Mouse (Mus musculus) midbrain, embryonic 15.5 days (tissue): ENCODE measurements around the gene Dpf2. TPM values are rescaled to one million over a fixed set of nuclear protein-coding genes. Genes with fewer than 3 reads are reported as not detected.

ENCODE experiments used
- ATAC-seq: fragments of 200-750 bp; cut with Nextera tagmentation; replicated peaks from 2 replicates; pipeline ENCODE4 v1.8.0; 2017; ENCODE audit warnings: moderate TSS enrichment
- H3K27ac ChIP-seq: fragments of 300-500 bp; sonication (generic); 2 replicates; pipeline ENCODE4 v1.5.1; 2015; ENCODE audit warnings: mild to moderate bottlenecking, inconsistent platforms
- H3K27me3 ChIP-seq: fragments of 300-500 bp; sonication (generic); replicated peaks from 2 replicates; pipeline ENCODE4 v1.6.1; 2015; ENCODE audit warnings: inconsistent platforms
- H3K36me3 ChIP-seq: fragments of 300-500 bp; sonication (generic); replicated peaks from 2 replicates; pipeline ENCODE4 v1.6.1; 2015; ENCODE audit warnings: inconsistent platforms
- H3K4me1 ChIP-seq: fragments of 300-500 bp; sonication (generic); 2 replicates; pipeline ENCODE4 v1.6.1; 2015; ENCODE audit warnings: inconsistent platforms
- H3K4me2 ChIP-seq: fragments of 300-500 bp; sonication (generic); 2 replicates; pipeline ENCODE4 v1.6.1; 2015; ENCODE audit warnings: inconsistent platforms, mild to moderate bottlenecking, moderate library complexity
- H3K4me3 ChIP-seq: fragments of 300-500 bp; sonication (generic); 2 replicates; pipeline ENCODE4 v1.5.1; 2015; ENCODE audit warnings: mild to moderate bottlenecking, inconsistent platforms
- H3K9ac ChIP-seq: fragments of 300-500 bp; sonication (generic); 2 replicates; pipeline ENCODE4 v1.6.1; 2015; ENCODE audit warnings: mild to moderate bottlenecking, inconsistent platforms
- H3K9me3 ChIP-seq: fragments of 300-500 bp; sonication (generic); 2 replicates; pipeline ENCODE4 v1.6.1; 2016; ENCODE audit warnings: inconsistent platforms
- WGBS: fragments of 180-500 bp; shearing (Covaris S2); methylation state at CpG from one replicate; pipeline ENCODE4 v1.1.7; 2015; ENCODE audit warnings: mixed read lengths; 5-methylcytosine and 5-hydroxymethylcytosine counted together
- polyA plus RNA-seq: library from polyadenylated mRNA; unstranded; fragments of >200 nt; fragmentation: Nextera tagmentation; extraction: Ambion mirVana; gene quantifications from 2 replicates; pipeline ENCODE4 v1.2.1, GENCODE M21; 2015

Dpf2 gene
- polyA plus RNA-seq, 1 experiment from 2014 or later, result 122 TPM

DNA sequence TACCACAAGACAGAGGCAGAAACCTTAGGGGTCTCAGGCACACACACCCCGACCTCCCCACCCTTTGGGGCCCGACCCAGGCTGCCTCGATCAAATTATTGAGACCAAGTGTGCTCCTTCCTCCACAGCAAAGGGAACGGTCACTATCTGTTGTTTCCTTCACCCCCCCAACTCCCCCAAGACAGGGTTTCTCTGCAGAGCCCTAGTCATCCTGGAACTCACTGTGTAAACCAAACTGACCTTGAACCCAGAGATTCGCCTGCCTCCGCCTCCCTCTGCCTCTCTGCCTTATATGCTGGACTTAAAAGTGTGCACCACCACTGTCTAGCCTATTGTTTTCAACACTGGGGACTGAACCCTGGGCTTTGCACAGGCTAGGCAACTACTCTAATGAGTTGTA lies 41.1 kb downstream of the Dpf2 start:
- Histone ChIP-seq H3K9ac (no peak overlapping the region), H3K4me3 (no peak overlapping the region), H3K27ac (no peak overlapping the region), H3K9me3 (no peaks in the 10 kb centered on the region), H3K4me1 (peaks cover 25% of the 10 kb centered on the region), H3K36me3 (no peaks in the 10 kb centered on the region), H3K4me2 (0 out of 2 replicates have a peak overlapping the region, but pooled peaks have one; percentile 9), H3K27me3 (no peaks in the 10 kb centered on the region)
- ATAC-seq, result no peak
- WGBS, result 66% methylated on average over 6 of the region's 6 CpGs

GRCm38 (mm10) chr19:5871273-5871672 lies 41.5 kb downstream of the Dpf2 start:
- H3K4me2 ChIP-seq, result 0 out of 2 replicates have a peak overlapping the region, but pooled peaks have one; percentile 9
- peaks cover 25% of the 10 kb centered on the region for H3K4me1 ChIP-seq
- no peak overlapping the region for H3K9ac ChIP-seq
- 16% methylated on average over 7 of the region's 7 CpGs for WGBS
- H3K9me3 ChIP-seq, result no peaks in the 10 kb centered on the region
- peak overlapping the region; percentile 38; the same call in 1 of the 2 replicates for H3K27ac ChIP-seq
- 0 out of 2 replicates have a peak, but pooled peaks have one; percentile 9 for ATAC-seq
- H3K36me3 ChIP-seq, result no peaks in the 10 kb centered on the region
- H3K4me3 ChIP-seq, result no peak overlapping the region
- no peaks in the 10 kb centered on the region for H3K27me3 ChIP-seq

DNA sequence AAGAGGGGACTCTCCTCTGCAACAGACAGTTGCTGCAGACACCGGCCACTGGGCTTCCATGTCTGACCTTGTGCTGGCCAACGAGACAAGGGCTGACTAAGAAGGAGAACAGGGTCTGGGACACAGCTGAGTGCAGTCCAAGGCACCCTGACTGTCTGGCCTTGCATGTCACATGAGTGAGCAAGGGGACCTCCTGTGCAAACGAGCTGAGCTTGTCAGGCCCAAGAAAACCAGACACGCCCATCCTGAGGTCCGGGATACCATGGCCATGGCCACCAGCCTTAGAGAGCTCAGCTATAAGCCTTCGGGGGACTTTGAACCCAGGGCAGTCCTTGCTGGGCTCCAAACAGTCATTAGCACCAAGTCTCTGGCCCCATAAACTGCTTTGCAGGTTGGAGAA lies 44.7 kb downstream of the Dpf2 start:
- H3K9ac ChIP-seq, result no peak overlapping the region
- WGBS, result 85% methylated on average over 6 of the region's 6 CpGs
- no peak overlapping the region for H3K4me2 ChIP-seq
- H3K27me3 ChIP-seq, result no peaks in the 10 kb centered on the region
- no peaks in the 10 kb centered on the region for H3K9me3 ChIP-seq
- H3K27ac ChIP-seq, result no peak overlapping the region
- no peak for ATAC-seq
- H3K4me1 ChIP-seq, result peaks cover 6% of the 10 kb centered on the region; the same call in 1 of the 2 replicates
- peaks cover 2% of the 10 kb centered on the region; the same call in 1 of the 2 replicates for H3K36me3 ChIP-seq
- no peak overlapping the region for H3K4me3 ChIP-seq

GRCm38 (mm10) chr19:5864710-5865398 lies 48.0 kb downstream of the Dpf2 start:
- no peaks in the 10 kb centered on the region for H3K27me3 ChIP-seq
- H3K4me3 ChIP-seq, result no peak overlapping the region
- H3K9ac ChIP-seq, result no peak overlapping the region
- H3K36me3 ChIP-seq, result peaks cover 23% of the 10 kb centered on the region; the same call in 1 of the 2 replicates
- H3K27ac ChIP-seq, result no peak overlapping the region
- no peaks in the 10 kb centered on the region for H3K4me1 ChIP-seq
- H3K9me3 ChIP-seq, result no peaks in the 10 kb centered on the region
- no peak for ATAC-seq
- H3K4me2 ChIP-seq, result no peak overlapping the region
- WGBS, result 93% methylated on average over 20 of the region's 20 CpGs

DNA sequence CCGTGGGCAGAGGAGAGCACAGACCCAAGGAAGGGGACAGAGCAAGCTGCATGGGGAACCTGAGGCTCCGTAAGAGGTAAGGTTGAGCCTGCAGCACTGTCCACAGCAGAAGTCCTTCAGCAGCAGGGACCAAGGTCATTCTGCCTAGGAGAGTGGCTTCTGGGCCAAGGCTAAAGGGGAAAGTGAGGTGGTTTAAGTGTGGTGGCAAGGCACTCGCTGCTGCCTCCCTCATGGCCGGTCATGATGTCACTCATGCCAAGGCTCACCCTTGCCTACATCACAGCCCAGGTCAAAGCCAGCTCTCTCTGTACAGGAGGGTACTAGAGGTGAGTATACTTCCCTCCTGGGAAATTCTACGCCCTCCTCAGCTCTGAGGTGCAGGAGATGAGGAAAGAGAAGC lies 49.0 kb downstream of the Dpf2 start:
- no peak overlapping the region for H3K4me3 ChIP-seq
- no peak overlapping the region for H3K9ac ChIP-seq
- H3K36me3 ChIP-seq, result peaks cover 28% of the 10 kb centered on the region; the same call in 1 of the 2 replicates
- no peak overlapping the region for H3K4me2 ChIP-seq
- H3K27me3 ChIP-seq, result no peaks in the 10 kb centered on the region
- H3K27ac ChIP-seq, result no peak overlapping the region
- H3K4me1 ChIP-seq, result no peaks in the 10 kb centered on the region
- no peaks in the 10 kb centered on the region for H3K9me3 ChIP-seq
- no peak for ATAC-seq
- WGBS, result 93% methylated on average over 5 of the region's 5 CpGs

GRCm38 (mm10) chr19:5862335-5863085 lies 50.3 kb downstream of the Dpf2 start:
- Histone ChIP-seq H3K4me2 (no peak overlapping the region), H3K4me1 (no peaks in the 10 kb centered on the region), H3K9ac (no peak overlapping the region), H3K36me3 (peaks cover 32% of the 10 kb centered on the region; the same call in 1 of the 2 replicates), H3K9me3 (no peaks in the 10 kb centered on the region), H3K27ac (no peak overlapping the region), H3K27me3 (no peaks in the 10 kb centered on the region), H3K4me3 (no peak overlapping the region)
- WGBS, result 96% methylated on average over 14 of the region's 14 CpGs
- no peak for ATAC-seq

DNA sequence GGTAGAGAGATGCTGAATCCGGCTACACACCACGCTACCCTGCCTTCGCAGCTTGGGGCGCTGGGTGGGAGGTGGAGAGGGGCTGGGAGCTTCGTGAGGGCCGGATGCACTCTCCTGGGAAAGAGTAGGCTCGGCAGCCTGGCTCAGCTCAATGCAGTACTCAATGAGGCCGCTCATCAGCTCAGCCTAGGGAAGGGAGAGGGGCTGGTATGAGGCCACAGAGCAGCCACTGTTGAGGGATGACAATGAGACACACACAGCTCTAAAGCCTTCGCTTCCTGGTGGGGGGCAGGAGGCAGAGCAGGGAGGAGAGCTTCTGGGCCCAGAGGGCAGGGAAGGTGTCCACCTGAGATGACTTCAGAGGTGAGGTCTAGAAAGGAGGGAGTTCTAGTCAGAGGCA lies 56.2 kb downstream of the Dpf2 start:
- no peak overlapping the region for H3K4me2 ChIP-seq
- peaks cover 15% of the 10 kb centered on the region; the same call in 1 of the 2 replicates for H3K36me3 ChIP-seq
- H3K4me3 ChIP-seq, result no peak overlapping the region
- H3K27ac ChIP-seq, result no peak overlapping the region
- H3K9me3 ChIP-seq, result no peaks in the 10 kb centered on the region
- WGBS, result 80% methylated on average over 9 of the region's 9 CpGs
- H3K27me3 ChIP-seq, result no peaks in the 10 kb centered on the region
- H3K4me1 ChIP-seq, result peaks cover 3% of the 10 kb centered on the region
- no peak for ATAC-seq
- no peak overlapping the region for H3K9ac ChIP-seq

DNA sequence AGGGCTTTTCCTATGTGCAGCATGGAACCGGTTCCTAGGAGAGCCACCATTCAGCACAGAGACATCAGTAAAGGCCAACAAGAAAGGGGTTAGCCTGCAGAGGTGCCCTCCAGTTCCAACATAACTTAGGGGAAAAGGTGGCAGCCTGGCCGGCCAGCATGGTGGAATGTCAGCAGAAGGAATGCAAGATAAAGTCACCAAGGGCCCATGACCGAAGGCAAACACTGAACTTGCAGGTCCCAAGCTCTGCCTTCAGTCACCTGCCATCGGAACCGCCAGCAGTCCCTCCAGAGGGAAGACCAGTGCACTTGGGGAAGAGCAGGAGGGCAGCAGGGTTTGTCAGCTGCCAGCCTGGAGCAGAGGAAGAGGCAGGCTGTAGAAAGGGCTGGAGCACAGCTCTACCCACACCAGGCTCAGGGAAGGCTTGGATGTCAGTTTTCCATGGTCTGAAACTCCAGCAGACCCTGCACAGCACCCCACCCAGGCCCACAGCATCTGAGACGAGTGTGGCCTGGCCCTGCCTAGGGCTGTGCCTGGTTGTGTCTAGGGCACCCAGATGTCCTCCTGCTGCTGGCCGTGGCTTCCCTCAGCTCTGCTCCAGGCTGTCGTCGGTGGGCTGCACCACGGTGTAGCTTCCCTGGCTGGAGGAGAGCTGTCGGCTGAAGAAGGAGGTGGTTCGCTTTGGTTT lies 60.6 kb downstream of the Dpf2 start:
- H3K9ac ChIP-seq, result no peak overlapping the region
- WGBS, result 93% methylated on average over 12 of the region's 12 CpGs

DNA sequence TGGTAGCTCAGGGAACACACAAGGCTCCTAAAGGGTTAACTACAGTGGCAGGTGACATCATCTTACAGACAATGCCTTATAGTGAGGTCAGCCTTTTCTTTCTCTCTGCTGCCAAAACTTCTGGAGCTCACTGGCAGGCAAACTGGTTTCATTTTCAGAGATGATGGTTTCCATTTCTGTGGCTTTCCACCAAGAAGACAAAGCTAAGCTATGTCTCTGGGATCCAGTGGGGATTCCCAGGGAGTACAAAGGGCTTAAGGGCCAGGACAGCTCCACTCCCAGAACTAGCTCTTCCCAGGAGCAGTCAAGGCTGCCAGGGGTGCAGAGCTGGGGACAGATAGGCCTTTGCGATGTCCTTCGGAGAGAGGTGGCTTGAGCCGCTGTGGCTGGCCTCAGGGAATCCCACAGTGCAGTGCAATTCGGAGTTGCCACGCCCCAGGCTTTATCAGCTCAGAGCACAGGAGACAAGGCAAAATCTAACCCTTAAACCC lies 61.3 kb downstream of the Dpf2 start:
- Histone ChIP-seq H3K9me3 (no peaks in the 10 kb centered on the region), H3K27me3 (no peaks in the 10 kb centered on the region), H3K4me3 (no peak overlapping the region), H3K9ac (no peak overlapping the region), H3K36me3 (no peaks in the 10 kb centered on the region; the same call in 1 of the 2 replicates), H3K4me2 (no peak overlapping the region), H3K27ac (no peak overlapping the region), H3K4me1 (peaks cover 43% of the 10 kb centered on the region)
- WGBS, result 61% methylated on average over 5 of the region's 5 CpGs
- no peak for ATAC-seq

More for the DNA sequence above, 60.6 kb downstream of the Dpf2 start:
- Histone ChIP-seq H3K27me3 (no peaks in the 10 kb centered on the region), H3K4me1 (peaks cover 36% of the 10 kb centered on the region), H3K4me2 (no peak overlapping the region), H3K9me3 (no peaks in the 10 kb centered on the region), H3K36me3 (no peaks in the 10 kb centered on the region; the same call in 1 of the 2 replicates), H3K27ac (no peak overlapping the region), H3K4me3 (no peak overlapping the region)
- no peak for ATAC-seq

- H3K4me1 ChIP-seq, result peaks cover 48% of the 10 kb centered on the region
- no peak overlapping the region for H3K27ac ChIP-seq
- no peak for ATAC-seq
- no peak overlapping the region for H3K9ac ChIP-seq
- H3K4me3 ChIP-seq, result no peak overlapping the region
- H3K4me2 ChIP-seq, result no peak overlapping the region
- no peaks in the 10 kb centered on the region for H3K9me3 ChIP-seq
- WGBS, result 85% methylated on average over 3 of the region's 3 CpGs
- no peaks in the 10 kb centered on the region for H3K27me3 ChIP-seq
- no peaks in the 10 kb centered on the region; the same call in 1 of the 2 replicates for H3K36me3 ChIP-seq
These were observed 62.0 kb downstream of the Dpf2 start for GRCm38 (mm10) chr19:5850860-5851259.

DNA sequence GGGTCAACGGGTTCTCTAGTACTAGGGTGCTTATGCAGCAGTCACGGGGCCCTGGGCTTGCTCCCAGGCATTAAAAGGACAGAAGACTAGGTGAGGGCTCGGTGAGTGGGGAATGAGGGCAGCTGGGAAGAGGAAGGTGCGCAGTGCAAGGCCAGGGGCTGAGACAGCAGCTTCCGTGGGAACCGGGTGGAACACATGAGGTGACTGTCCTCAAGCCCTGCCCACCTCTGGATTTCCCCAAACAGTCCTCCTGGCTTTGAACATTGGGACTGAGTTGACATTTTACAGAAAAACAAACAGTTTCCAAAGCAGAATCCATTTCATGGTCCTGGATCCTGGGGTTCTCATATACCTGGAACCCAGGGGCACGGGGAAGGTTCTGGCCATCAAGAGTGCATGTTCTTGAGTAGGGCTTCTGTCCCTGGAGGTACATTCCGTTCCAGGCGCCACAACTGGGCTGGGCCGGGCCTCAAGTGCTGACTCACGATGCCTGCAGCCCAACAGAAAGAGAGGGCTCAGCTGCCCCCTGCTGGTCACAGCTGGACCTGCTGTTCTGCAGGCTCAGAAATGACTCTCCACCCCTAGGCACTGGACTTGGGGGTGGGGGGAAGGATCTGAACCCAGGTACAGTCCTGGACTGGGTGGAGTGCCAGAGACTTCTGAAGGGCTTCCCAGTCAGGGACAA lies 62.8 kb downstream of the Dpf2 start:
- Histone ChIP-seq H3K9ac (no peak overlapping the region), H3K4me3 (no peak overlapping the region), H3K36me3 (no peaks in the 10 kb centered on the region; the same call in 1 of the 2 replicates), H3K9me3 (no peaks in the 10 kb centered on the region), H3K27ac (no peak overlapping the region), H3K4me2 (no peak overlapping the region), H3K27me3 (no peaks in the 10 kb centered on the region), H3K4me1 (peaks cover 55% of the 10 kb centered on the region)
- 0 out of 2 replicates have a peak, but pooled peaks have one; percentile 13 for ATAC-seq
- 28% methylated on average over 11 of the region's 11 CpGs for WGBS
